In the genomic region with DNA sequence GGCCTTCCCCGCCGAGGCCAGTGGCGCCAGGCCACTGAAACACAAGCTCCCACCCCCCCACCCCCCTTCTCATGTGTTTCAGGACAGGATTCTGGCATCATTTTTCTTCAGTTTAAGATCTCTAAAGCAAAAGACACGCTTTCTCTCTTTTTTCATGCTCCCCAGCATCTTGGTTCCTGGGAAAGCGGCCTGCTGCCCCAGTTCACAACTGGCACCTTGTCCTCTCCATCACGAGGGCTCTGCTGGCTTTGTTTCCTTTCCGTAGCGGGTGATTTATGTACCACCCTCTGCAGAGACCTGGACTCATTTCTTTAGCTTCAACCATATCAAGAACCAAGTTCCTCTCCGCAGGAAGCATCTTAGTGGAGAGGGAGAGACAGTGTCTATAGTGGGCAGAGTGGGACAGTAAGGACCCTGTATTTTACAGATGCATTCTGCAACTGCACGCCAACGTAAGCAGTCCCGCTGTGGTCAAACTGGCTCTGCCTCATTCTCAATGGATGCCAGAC, we compare ENCODE assay signal across 8 mouse cellular contexts. TPM values are rescaled to one million over a fixed set of nuclear protein-coding genes. Genes with fewer than 3 reads are reported as not detected.
DNase-seq lines count a peak whose midpoint lies in the region; ATAC-seq lines count a peak whose summit lies in the region.

No protein-coding gene starts in this region.

- peaks cover 30% of the 10 kb centered on the region for H3K4me1 ChIP-seq in lung, embryonic 16.5 days (replicated peaks; ENCODE audit: control insufficient read depth, insufficient read depth, low read length)
- H3K4me1 ChIP-seq in forebrain, embryonic 14.5 days (ENCODE audit: control insufficient read depth, insufficient read depth, low read length): peaks cover 8% of the 10 kb centered on the region; the same call in 1 of the 2 replicates
- H3K4me1 ChIP-seq in neural tube, embryonic 13.5 days (replicated peaks): peaks cover 44% of the 10 kb centered on the region

- ATAC-seq in lung, embryonic 16.5 days (ENCODE audit: low read depth): no peak
- ATAC-seq in forebrain, embryonic 14.5 days: no peak
- peak; percentile 12; the same call in 1 of the 2 replicates for ATAC-seq in neural tube, embryonic 13.5 days (ENCODE audit: low read depth)

- peak overlapping the region; percentile 88 for H3K27ac ChIP-seq in lung, embryonic 16.5 days (ENCODE audit: low read length)
- peak overlapping the region; percentile 74 for H3K27ac ChIP-seq in forebrain, embryonic 14.5 days (ENCODE audit: low read depth, low read length)
- peak overlapping the region; percentile 98 for H3K27ac ChIP-seq in neural tube, embryonic 13.5 days (replicated peaks)

- DNase-seq in cerebellum, adult 11-12 months: peak; percentile 52
- no peak for DNase-seq in cerebellum, postnatal 36 days
- DNase-seq in lung, postnatal 25 days (ENCODE audit: low spot score): no peak
- peak; percentile 37 for DNase-seq in forebrain, embryonic 14.5 days (ENCODE audit: low spot score)
- DNase-seq in layer of hippocampus, postnatal 14 days (ENCODE audit: low spot score in 2 of 2): peak; percentile 27
- no peak for DNase-seq in urinary bladder, postnatal 4 days (ENCODE audit: low spot score in 2 of 2)

- peak overlapping the region; percentile 96 for H3K4me3 ChIP-seq in lung, embryonic 16.5 days (ENCODE audit: low read length)
- H3K4me3 ChIP-seq in forebrain, embryonic 14.5 days (ENCODE audit: low read depth, low read length): peak overlapping the region; percentile 89
- peak overlapping the region; percentile 97 for H3K4me3 ChIP-seq in neural tube, embryonic 13.5 days

- WGBS in lung, embryonic 16.5 days: 26% methylated on average over 12 of the region's 12 CpGs
- 28% methylated on average over 12 of the region's 12 CpGs for WGBS in forebrain, embryonic 14.5 days
- 8% methylated on average over 12 of the region's 12 CpGs for WGBS in neural tube, embryonic 13.5 days

- peak overlapping the region; percentile 83 for H3K9ac ChIP-seq in lung, embryonic 16.5 days (ENCODE audit: low read length)
- H3K9ac ChIP-seq in forebrain, embryonic 14.5 days (ENCODE audit: low read length): peak overlapping the region; percentile 78
- peak overlapping the region; percentile 78 for H3K9ac ChIP-seq in neural tube, embryonic 13.5 days

- no peaks in the 10 kb centered on the region for H3K27me3 ChIP-seq in lung, embryonic 16.5 days (ENCODE audit: control insufficient read depth, insufficient read depth, low read depth, low read length)
- H3K27me3 ChIP-seq in forebrain, embryonic 14.5 days (replicated peaks; ENCODE audit: control insufficient read depth, insufficient read depth, low read length): no peaks in the 10 kb centered on the region
- no peaks in the 10 kb centered on the region for H3K27me3 ChIP-seq in neural tube, embryonic 13.5 days

- no peaks in the 10 kb centered on the region for H3K36me3 ChIP-seq in lung, embryonic 16.5 days (ENCODE audit: control insufficient read depth, insufficient read depth, low read length)
- no peaks in the 10 kb centered on the region for H3K36me3 ChIP-seq in forebrain, embryonic 14.5 days (ENCODE audit: control insufficient read depth, insufficient read depth, low read length)
- H3K36me3 ChIP-seq in neural tube, embryonic 13.5 days: no peaks in the 10 kb centered on the region

- H3K9me3 ChIP-seq in lung, embryonic 16.5 days (ENCODE audit: control insufficient read depth, low read length): no peaks in the 10 kb centered on the region
- H3K9me3 ChIP-seq in forebrain, embryonic 14.5 days (replicated peaks; ENCODE audit: control insufficient read depth, low read length): no peaks in the 10 kb centered on the region
- H3K9me3 ChIP-seq in neural tube, embryonic 13.5 days: no peaks in the 10 kb centered on the region

- H3K4me2 ChIP-seq in lung, embryonic 16.5 days (ENCODE audit: low read depth, low read length): peak overlapping the region; percentile 89
- peak overlapping the region; percentile 84 for H3K4me2 ChIP-seq in forebrain, embryonic 14.5 days (ENCODE audit: low read length)
- H3K4me2 ChIP-seq in neural tube, embryonic 13.5 days: peak overlapping the region; percentile 84

RNA-seq across cellular contexts. Expression of gene Aplp2, which starts 0.9 kb away (rescaled TPM):
- polyA plus RNA-seq in lung, embryonic 16.5 days (2015; fragmentation: Nextera tagmentation; extraction: Ambion mirVana): 506 and 518 TPM in 2 replicates
- 208 and 237 TPM in 2 replicates for polyA plus RNA-seq in forebrain, embryonic 14.5 days (2014; fragmentation: Nextera tagmentation; extraction: Ambion mirVana)
- total RNA-seq in layer of hippocampus, postnatal 14 days (2021): 100 to 1,000 TPM; 441 to 464 TPM
- 370 and 394 TPM in 2 replicates for polyA plus RNA-seq in neural tube, embryonic 13.5 days (2015; fragmentation: Nextera tagmentation; extraction: Ambion mirVana)

Comparison
In these comparisons a context has a peak if more than half of its experiments do, and no peak if none do; other contexts are left out.
1. DNase-seq: peak in cerebellum, adult 11-12 months (single experiment), forebrain, embryonic 14.5 days (single experiment) and layer of hippocampus, postnatal 14 days (2 of 2); none in cerebellum, postnatal 36 days (0 of 2), lung, postnatal 25 days (single experiment) and urinary bladder, postnatal 4 days (0 of 2).
2. Peak in every context shown above with its lines, with median percentiles within 50 percentile points of each other: H3K27ac ChIP-seq, H3K4me2 ChIP-seq, H3K4me3 ChIP-seq and H3K9ac ChIP-seq.